Mouse (Mus musculus): Measurements from ENCODE around the gene Dydc2. TPM values are rescaled to one million over a fixed set of nuclear protein-coding genes. Genes with fewer than 3 reads are reported as not detected.

Gene Dydc2
- not detected in 2 replicates for total RNA-seq (2012; rRNA removed)

DNA sequence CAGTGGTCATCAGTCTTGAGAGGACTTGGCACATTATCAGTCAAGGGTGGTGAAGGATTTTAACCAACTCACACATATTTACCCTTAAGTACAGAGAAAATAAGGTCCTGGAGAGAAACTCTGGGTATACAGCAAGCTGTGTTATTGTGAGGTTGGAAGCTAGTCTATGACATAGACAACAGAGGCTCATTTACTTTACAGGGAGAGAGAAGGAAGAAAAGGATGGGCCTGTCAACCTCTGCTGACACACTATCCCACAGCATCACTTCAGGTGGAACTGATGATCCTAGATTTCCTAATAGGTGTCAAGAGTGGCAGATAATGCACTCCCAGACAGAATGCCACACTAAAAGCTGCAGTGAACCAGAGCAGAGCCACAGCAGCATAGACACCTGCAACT lies at the start of gene Dydc2:
TSS of gene Dydc2 (minus strand) at position 101 of the 400 bp plus-strand sequence.
- no peak within 1 kb of the TSS for H3K4me3 ChIP-seq (ENCODE audit: insufficient read depth in 1 of 2, low read depth in 1 of 2, low read length in 2 of 2, poor library complexity in 1 of 2, severe bottlenecking in 1 of 2)
- no peak within 1 kb of the TSS for H3K9ac ChIP-seq (ENCODE audit: insufficient read depth, low read depth, low read length, poor library complexity, severe bottlenecking)
- no peaks in the 10 kb centered on the region for H3K36me3 ChIP-seq (ENCODE audit: control insufficient read depth, insufficient read depth, low read length, poor library complexity, severe bottlenecking)
- in situ Hi-C loops (cut with MboI; ENCODE audit: low sequenced_read_pairs in 2 of 2, unreplicated experiment in 2 of 2) = no loop called here
- H3K4me1 ChIP-seq (ENCODE audit: control insufficient read depth in 2 of 2, insufficient read depth in 2 of 2, low read length in 2 of 2, poor library complexity in 1 of 2) = peaks cover 0 to 2% of the 10 kb centered on the region in 2 experiments; a peak in 1 of 4 replicates
- DNase-seq (ENCODE audit: low read depth, low spot score) = no peak
- no peak for TF ChIP-seq MAFK (IDR thresholded peaks at IDR 0.05; ENCODE audit: insufficient read depth, low read depth, low read length)
- no peak for TF ChIP-seq ZNF384 (IDR thresholded peaks at IDR 0.05; ENCODE audit: low read depth, low read length)
- no peak for TF ChIP-seq CHD2 (IDR thresholded peaks at IDR 0.05; ENCODE audit: low read depth, low read length)
- TF ChIP-seq ZC3H11A (IDR thresholded peaks at IDR 0.05; ENCODE audit: borderline replicate concordance, low read depth, low read length) = no peak
- TF ChIP-seq HCFC1 (IDR thresholded peaks at IDR 0.05; ENCODE audit: borderline replicate concordance, insufficient read depth, low read length) = no peak
- no peaks in the 10 kb centered on the region for H3K9me3 ChIP-seq (ENCODE audit: control insufficient read depth, insufficient read depth, low read depth, low read length)
- no peak within 1 kb of the TSS for H3K27ac ChIP-seq (ENCODE audit: insufficient read depth, low read depth, low read length, poor library complexity, severe bottlenecking)

DNA sequence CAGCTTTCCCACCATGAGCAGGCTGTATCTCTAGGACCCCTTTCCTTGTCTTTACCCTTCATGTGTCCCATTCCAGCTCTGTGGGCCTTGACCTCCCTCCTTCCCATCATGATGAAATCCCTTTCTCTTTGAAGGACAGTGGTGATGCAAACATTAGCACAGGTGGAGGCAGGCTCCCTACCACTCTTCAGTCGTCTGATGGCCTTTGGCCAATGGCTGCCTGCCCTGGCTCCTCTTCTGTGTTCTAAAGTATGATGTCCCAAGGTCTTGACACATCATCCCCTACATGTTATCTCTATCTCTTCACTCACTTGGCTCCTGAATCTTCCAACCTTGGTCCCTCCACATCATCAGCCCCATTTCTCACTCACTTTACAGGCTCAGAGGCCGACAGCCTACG lies 47.3 kb upstream of the Dydc2 start:
- no peak for TF ChIP-seq MAFK (IDR thresholded peaks at IDR 0.05; ENCODE audit: insufficient read depth, low read depth, low read length)

DNA sequence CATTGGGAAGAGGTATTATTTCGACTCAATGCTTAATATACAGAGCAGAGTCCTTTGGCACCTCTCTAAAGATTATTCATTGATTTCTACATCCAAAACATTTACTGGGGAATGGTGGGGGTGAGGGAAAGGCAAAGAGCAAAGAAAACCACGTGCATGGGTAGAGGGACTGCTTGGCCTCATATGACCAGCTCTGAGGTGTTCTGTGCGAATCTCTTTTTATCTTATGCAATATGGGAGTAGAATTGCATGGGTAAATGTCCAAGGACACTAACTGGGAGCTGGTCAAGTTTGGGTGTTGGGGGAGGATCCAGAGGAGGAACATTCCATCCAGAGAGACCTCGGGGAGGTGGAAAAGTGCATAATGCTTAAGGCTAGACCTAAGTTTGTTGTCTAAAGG lies 43.9 kb upstream of the Dydc2 start:
- in situ Hi-C loops (cut with MboI; ENCODE audit: low sequenced_read_pairs in 2 of 2, unreplicated experiment in 2 of 2) = no loop called here
- no peaks in the 10 kb centered on the region for H3K4me1 ChIP-seq (ENCODE audit: control insufficient read depth in 2 of 2, insufficient read depth in 2 of 2, low read length in 2 of 2, poor library complexity in 1 of 2)
- H3K27ac ChIP-seq (ENCODE audit: insufficient read depth, low read depth, low read length, poor library complexity, severe bottlenecking) = no peak overlapping the region
- no peaks in the 10 kb centered on the region for H3K36me3 ChIP-seq (ENCODE audit: control insufficient read depth, insufficient read depth, low read length, poor library complexity, severe bottlenecking)
- no peak overlapping the region for H3K9ac ChIP-seq (ENCODE audit: insufficient read depth, low read depth, low read length, poor library complexity, severe bottlenecking)
- no peak overlapping the region for H3K4me3 ChIP-seq (ENCODE audit: insufficient read depth in 1 of 2, low read depth in 1 of 2, low read length in 2 of 2, poor library complexity in 1 of 2, severe bottlenecking in 1 of 2)
- no peak for DNase-seq (ENCODE audit: low read depth, low spot score)
- no peak for TF ChIP-seq ZC3H11A (IDR thresholded peaks at IDR 0.05; ENCODE audit: borderline replicate concordance, low read depth, low read length)
- TF ChIP-seq MAFK (IDR thresholded peaks at IDR 0.05; ENCODE audit: insufficient read depth, low read depth, low read length) = no peak
- no peak for TF ChIP-seq HCFC1 (IDR thresholded peaks at IDR 0.05; ENCODE audit: borderline replicate concordance, insufficient read depth, low read length)
- no peak for TF ChIP-seq CHD2 (IDR thresholded peaks at IDR 0.05; ENCODE audit: low read depth, low read length)
- no peaks in the 10 kb centered on the region for H3K9me3 ChIP-seq (ENCODE audit: control insufficient read depth, insufficient read depth, low read depth, low read length)

More for the DNA sequence above, 47.3 kb upstream of the Dydc2 start:
- Histone ChIP-seq H3K9ac (ENCODE audit: insufficient read depth, low read depth, low read length, poor library complexity, severe bottlenecking) (no peak overlapping the region), H3K4me3 (ENCODE audit: insufficient read depth in 1 of 2, low read depth in 1 of 2, low read length in 2 of 2, poor library complexity in 1 of 2, severe bottlenecking in 1 of 2) (no peak overlapping the region), H3K27ac (ENCODE audit: insufficient read depth, low read depth, low read length, poor library complexity, severe bottlenecking) (no peak overlapping the region), H3K36me3 (ENCODE audit: control insufficient read depth, insufficient read depth, low read length, poor library complexity, severe bottlenecking) (no peaks in the 10 kb centered on the region), H3K9me3 (ENCODE audit: control insufficient read depth, insufficient read depth, low read depth, low read length) (no peaks in the 10 kb centered on the region), H3K4me1 (ENCODE audit: control insufficient read depth in 2 of 2, insufficient read depth in 2 of 2, low read length in 2 of 2, poor library complexity in 1 of 2) (no peaks in the 10 kb centered on the region)
- DNase-seq (ENCODE audit: low read depth, low spot score) = no peak
- in situ Hi-C loops (cut with MboI; ENCODE audit: low sequenced_read_pairs in 2 of 2, unreplicated experiment in 2 of 2) = no loop called here

DNA sequence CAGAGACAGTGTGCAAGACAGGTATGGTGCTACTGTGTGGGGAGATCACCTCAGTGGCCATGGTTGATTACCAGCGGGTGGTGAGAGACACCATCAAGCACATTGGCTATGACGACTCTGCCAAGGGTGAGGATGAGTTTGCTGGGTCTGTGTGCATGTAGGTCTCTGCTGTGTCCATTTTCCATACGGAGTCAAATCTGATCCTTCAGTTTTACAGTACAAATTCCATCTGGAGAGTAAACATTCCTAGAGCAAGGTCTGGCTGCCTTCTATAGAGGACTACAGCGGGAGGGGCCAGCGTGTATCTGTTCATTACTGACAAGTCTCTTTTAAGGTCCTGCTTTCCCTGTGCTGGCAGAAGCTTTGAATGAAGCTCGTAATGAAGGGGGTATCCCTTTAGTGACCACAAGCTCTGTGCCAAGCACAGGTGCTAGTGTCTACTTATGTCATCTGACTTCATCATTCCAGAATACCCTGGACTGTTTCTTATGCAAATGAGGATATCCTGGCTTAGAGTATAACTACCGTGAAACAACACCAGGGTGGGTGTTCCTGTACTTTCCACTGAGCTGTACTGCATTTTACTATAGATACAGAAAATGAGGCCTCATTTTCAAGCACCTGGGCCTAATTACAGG lies 42.1 kb upstream of the Dydc2 start:
- no peak for DNase-seq (ENCODE audit: low read depth, low spot score)
- Histone ChIP-seq H3K36me3 (ENCODE audit: control insufficient read depth, insufficient read depth, low read length, poor library complexity, severe bottlenecking) (no peaks in the 10 kb centered on the region), H3K27ac (ENCODE audit: insufficient read depth, low read depth, low read length, poor library complexity, severe bottlenecking) (no peak overlapping the region), H3K4me1 (ENCODE audit: control insufficient read depth in 2 of 2, insufficient read depth in 2 of 2, low read length in 2 of 2, poor library complexity in 1 of 2) (no peaks in the 10 kb centered on the region), H3K9me3 (ENCODE audit: control insufficient read depth, insufficient read depth, low read depth, low read length) (no peaks in the 10 kb centered on the region), H3K9ac (ENCODE audit: insufficient read depth, low read depth, low read length, poor library complexity, severe bottlenecking) (no peak overlapping the region), H3K4me3 (ENCODE audit: insufficient read depth in 1 of 2, low read depth in 1 of 2, low read length in 2 of 2, poor library complexity in 1 of 2, severe bottlenecking in 1 of 2) (no peak overlapping the region)
- TF ChIP-seq ZNF384 (IDR thresholded peaks at IDR 0.05; ENCODE audit: low read depth, low read length) (no peak), MAFK (IDR thresholded peaks at IDR 0.05; ENCODE audit: insufficient read depth, low read depth, low read length) (no peak), ZC3H11A (IDR thresholded peaks at IDR 0.05; ENCODE audit: borderline replicate concordance, low read depth, low read length) (no peak), CHD2 (IDR thresholded peaks at IDR 0.05; ENCODE audit: low read depth, low read length) (no peak), HCFC1 (IDR thresholded peaks at IDR 0.05; ENCODE audit: borderline replicate concordance, insufficient read depth, low read length) (no peak)
- in situ Hi-C loops (cut with MboI; ENCODE audit: low sequenced_read_pairs in 2 of 2, unreplicated experiment in 2 of 2) = no loop called here
